Mouse (Mus musculus): ENCODE data around the gene Ftcd. TPM values are rescaled to one million over a fixed set of nuclear protein-coding genes. Genes with fewer than 3 reads are reported as not detected.

Ftcd gene
- not detected for polyA plus RNA-seq (2017; shearing (Covaris generic))

GRCm38 (mm10) chr10:76575374-76575773 is at the start of gene Ftcd:
Gene Ftcd (plus strand): TSS chr10:76575648.
- no peak for ATAC-seq

GRCm38 (mm10) chr10:76530922-76531321 is 44.5 kb upstream of the Ftcd start:
- ATAC-seq, result no peak

GRCm38 (mm10) chr10:76531375-76531774 is 44.1 kb upstream of the Ftcd start, which contains the start of gene Lss:
Gene Lss (plus strand): TSS chr10:76531588.
- peak; percentile 99 for ATAC-seq

GRCm38 (mm10) chr10:76531828-76532227 is 43.6 kb upstream of the Ftcd start:
- ATAC-seq, result no peak

- no peak for ATAC-seq
These were observed 39.9 kb upstream of the Ftcd start for GRCm38 (mm10) chr10:76535526-76535925.

- no peak for ATAC-seq
These were observed 37.8 kb upstream of the Ftcd start for GRCm38 (mm10) chr10:76537619-76538018.

- ATAC-seq, result peak; percentile 63
These were observed 33.9 kb upstream of the Ftcd start for GRCm38 (mm10) chr10:76541336-76542085.

- ATAC-seq, result peak; percentile 86
These were observed 32.6 kb upstream of the Ftcd start for GRCm38 (mm10) chr10:76542636-76543375.

GRCm38 (mm10) chr10:76546566-76546965 is 28.9 kb upstream of the Ftcd start:
- no peak for ATAC-seq

GRCm38 (mm10) chr10:76548218-76548617 is 27.2 kb upstream of the Ftcd start:
- ATAC-seq, result no peak

- no peak for ATAC-seq
These were observed 25.0 kb upstream of the Ftcd start for GRCm38 (mm10) chr10:76550458-76550857.

- no peak for ATAC-seq
These were observed 23.9 kb upstream of the Ftcd start for GRCm38 (mm10) chr10:76551556-76551955.

- ATAC-seq, result no peak
These were observed 21.4 kb upstream of the Ftcd start for GRCm38 (mm10) chr10:76554061-76554460.

GRCm38 (mm10) chr10:76561972-76562371 is 13.5 kb upstream of the Ftcd start, which contains the start of gene Spatc1l:
Gene Spatc1l (plus strand): TSS chr10:76562272.
- ATAC-seq, result no peak

- ATAC-seq, result no peak
These were observed 5.3 kb upstream of the Ftcd start for GRCm38 (mm10) chr10:76569996-76570685.

- ATAC-seq, result no peak
These were observed 4.4 kb upstream of the Ftcd start for GRCm38 (mm10) chr10:76571070-76571469.

- ATAC-seq, result no peak
These were observed 3.3 kb upstream of the Ftcd start for GRCm38 (mm10) chr10:76572151-76572550.

- no peak for ATAC-seq
These were observed 1.5 kb downstream of the Ftcd start for GRCm38 (mm10) chr10:76576920-76577319.

GRCm38 (mm10) chr10:76584138-76584537 is 8.7 kb downstream of the Ftcd start:
- ATAC-seq, result no peak

- ATAC-seq, result no peak
These were observed 10.7 kb downstream of the Ftcd start for GRCm38 (mm10) chr10:76586190-76586589.

GRCm38 (mm10) chr10:76590197-76590596 is 14.7 kb downstream of the Ftcd start:
- ATAC-seq, result no peak

GRCm38 (mm10) chr10:76596338-76596737 is 20.9 kb downstream of the Ftcd start:
- no peak for ATAC-seq

- ATAC-seq, result no peak
These were observed 27.2 kb downstream of the Ftcd start for GRCm38 (mm10) chr10:76602690-76603089.

Measured in inflammation-experienced regulatory T-cells, adult 6 months (primary cell).